Mouse (Mus musculus) layer of hippocampus, adult 9-10 months (tissue): ENCODE measurements at regions not wholly inside any gene's neighbourhood (a gene's known extent, or its start where the extent isn't known, plus 50 kb on each side); places are given as distances from the start of the nearest gene placed in this dataset.

ENCODE experiments used
- DNase-seq: peaks from one replicate; pipeline ENCODE4 v3.0.0; 2022; ENCODE audit warnings: low spot score

DNA sequence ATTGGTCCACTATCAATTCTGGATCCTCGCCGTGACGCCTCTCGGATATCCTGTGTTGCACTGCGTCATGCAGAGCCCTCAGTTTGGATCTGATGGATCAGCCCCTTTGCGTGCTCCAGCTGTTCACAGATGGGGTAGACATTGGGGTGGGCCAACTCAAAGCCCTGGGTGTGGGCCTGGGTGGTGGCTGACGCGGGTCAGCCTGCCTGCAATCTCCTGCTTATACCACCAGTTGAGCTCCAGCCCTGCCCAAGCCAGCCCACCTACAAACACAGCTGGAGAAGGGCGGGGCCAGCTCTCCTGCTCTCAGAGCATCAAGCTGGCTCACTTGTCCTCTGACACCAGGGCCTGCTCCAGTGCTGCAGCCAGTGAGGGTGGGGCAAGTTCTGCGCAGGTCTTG is 73.1 kb downstream of the Rps15a start:
- no peak for DNase-seq

GRCm38 (mm10) chr7:118039862-118040261 is 76.1 kb downstream of the Rps15a start:
- no peak for DNase-seq

GRCm38 (mm10) chr7:118037062-118037461 is 78.9 kb downstream of the Rps15a start:
- no peak for DNase-seq

DNA sequence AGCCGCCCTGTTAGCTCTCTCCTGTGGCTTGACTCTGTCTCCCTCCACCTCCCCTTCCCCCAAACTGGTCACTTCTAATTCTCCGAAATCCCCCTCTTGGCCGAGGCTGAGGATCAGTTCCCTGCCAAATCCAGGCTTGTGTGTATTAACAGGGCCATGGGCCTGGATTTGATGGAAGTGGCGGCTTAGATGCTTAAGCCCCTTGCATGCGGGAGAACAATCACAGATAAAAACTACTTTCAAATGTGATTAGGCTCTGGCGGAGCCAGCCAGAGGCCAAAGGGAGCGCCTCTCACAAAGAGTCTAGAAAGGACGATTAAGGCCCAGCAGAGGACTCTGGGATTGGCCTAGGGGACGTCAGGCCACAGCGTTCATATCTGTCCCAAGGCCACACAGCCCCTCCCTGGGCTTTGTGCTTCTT is 89.9 kb downstream of the Rps15a start:
- no peak for DNase-seq

DNA sequence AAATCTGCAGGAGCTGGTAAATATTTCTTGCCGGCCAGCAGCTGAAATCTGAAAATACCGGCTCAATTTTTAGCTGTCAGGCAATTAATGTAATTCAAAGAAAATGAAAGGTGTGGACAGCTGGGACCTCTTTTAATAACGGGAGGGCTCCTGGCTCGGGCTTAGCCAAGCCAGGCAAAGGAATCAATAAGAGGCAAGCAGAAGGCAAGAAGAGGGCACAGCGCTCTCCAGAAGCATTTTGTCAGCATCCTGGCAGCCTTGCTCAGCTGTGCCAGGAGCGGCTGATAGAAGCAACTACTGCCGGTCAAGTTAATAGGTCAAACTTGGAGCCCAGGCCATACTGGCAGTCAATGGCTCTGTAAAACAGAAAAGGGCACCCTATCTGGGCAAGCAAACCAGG is 111.4 kb downstream of the Rps15a start:
- DNase-seq, result no peak

DNA sequence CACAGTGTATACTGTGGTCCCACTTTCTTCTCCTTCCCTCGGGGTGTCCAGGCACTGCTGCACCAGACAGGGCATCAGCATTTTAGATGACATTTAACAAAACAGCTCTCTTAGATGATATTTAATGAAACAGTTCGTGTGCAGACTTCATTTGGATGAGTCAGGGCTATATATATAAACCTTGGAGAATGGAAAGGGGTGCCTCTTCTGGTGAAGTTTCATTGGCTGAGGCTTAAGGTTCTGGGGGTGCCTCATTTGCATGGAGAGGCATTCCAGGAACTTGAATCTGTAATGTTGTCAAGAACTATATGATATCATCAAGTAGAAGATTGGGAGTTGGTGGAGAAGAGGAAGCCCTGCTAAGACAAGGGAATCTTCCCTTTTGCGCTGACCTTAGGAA is 114.1 kb downstream of the Rps15a start:
- no peak for DNase-seq

GRCm38 (mm10) chr7:118001121-118001520 is 114.9 kb downstream of the Rps15a start:
- no peak for DNase-seq

GRCm38 (mm10) chr7:117982177-117982576 is 133.8 kb downstream of the Rps15a start:
- DNase-seq, result no peak

DNA sequence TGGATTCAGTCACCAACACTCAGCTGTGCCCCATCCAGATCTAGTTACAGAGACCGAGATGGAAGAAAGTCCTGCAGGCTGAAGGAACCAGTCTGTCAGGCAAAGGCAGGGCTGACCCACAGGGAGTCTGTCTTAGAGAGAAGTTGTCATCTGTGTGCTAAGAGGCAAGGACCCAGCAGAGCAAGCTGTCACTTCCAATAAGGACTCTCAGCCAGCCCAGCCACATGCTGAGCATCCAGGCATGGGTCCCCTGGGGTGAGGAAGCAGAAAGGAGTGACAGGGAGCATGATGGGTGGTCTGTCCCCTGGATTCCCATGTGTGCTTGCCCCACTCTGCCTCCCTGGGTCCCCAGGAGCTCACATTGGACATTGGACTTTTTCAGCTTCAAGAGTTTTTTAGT is 144.8 kb downstream of the Rps15a start:
- no peak for DNase-seq

- no peak for DNase-seq
Measured at GRCm38 (mm10) chr7:117943435-117943834, 172.6 kb downstream of the Rps15a start.

DNA sequence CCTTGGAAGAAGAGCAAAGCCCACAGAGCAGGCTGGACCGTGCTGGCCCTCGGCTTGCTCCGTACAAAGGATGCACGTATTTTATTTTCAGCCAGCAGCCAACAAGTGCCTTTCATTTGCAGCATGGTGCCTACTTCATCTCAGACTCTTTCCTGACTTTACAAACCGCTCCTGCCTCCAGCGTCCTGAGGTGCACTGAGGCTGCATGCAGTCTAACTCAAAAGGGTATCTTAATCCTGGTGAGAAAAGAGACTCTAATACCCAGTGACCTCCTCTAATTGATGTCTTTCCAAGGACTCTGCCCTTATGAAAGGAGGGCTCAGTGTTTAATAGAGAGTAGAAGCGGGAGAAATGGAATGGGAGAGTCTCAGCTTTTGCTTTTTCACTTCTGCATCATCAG is 176.4 kb downstream of the Rps15a start:
- DNase-seq, result no peak

- no peak for DNase-seq
Measured at GRCm38 (mm10) chr7:117934908-117935307, 181.1 kb downstream of the Rps15a start.

DNA sequence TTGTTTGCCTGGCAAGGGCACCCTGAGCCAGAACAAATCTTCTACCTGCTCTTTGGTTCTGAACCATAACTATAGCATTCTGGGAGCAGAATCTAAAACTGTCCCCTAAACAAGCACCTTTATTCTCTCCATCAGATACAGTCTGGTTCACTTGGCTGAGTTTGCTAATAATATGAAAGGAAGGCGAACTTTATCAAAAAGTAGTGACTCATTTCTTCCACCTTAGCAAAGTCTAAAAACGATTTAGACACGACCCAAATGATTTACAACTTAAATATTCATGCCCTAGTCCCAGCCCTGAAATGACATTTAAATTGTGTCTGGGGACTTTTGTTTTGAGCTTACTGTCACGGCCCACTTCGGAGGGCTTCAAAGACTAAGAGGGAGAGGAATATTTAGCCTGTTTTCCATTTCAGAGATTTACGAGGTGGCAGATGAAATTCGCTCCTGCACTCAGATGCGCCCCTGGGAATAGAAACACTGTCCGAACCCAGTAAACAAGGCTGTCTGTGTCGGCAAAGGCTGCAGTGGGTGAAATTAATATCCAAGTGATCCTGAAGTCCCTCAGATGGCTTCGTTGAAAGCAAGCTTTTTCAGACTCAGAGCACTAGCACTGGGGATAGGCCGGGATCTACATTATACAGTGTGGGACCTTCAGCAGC is 184.6 kb downstream of the Rps15a start:
- no peak for DNase-seq

DNA sequence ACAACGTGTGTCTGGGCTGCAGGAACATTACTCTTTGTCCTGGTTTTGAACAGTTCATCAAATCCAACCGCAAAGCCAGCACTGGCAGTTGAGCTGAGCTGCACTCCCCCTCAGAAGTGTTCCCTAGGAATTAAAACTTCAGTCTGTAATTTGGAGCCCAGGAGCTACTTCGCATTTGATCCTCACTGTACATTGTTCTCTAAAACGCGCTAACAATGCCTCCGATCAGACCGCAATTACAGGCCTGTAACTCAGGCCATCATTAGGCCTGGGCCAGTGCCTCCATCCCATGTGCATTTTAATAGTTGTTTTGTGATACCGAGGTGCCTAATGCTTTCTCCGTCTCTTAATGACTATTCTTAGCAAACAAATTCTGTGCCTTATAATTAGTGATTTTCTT is 185.6 kb downstream of the Rps15a start:
- DNase-seq, result no peak

DNA sequence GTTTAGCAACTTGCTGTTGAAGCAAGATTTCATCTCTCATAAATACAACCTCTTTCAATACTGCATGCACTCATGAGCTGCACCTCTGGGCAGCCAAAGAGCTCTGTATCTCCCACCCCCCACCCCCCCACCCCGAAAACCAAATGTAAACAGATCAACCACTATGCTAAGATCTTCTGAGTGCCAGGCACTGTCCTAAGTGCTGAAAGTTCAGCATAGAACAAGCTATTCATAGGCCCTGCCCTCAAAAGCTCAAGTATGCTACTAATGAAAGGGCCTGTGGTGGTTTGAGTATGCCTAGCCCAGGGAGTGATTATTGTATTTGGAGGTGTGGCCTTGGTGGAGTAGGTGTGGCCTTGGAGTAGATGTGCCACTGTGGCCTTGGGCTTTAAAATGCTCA is 189.6 kb downstream of the Rps15a start:
- DNase-seq, result no peak

DNA sequence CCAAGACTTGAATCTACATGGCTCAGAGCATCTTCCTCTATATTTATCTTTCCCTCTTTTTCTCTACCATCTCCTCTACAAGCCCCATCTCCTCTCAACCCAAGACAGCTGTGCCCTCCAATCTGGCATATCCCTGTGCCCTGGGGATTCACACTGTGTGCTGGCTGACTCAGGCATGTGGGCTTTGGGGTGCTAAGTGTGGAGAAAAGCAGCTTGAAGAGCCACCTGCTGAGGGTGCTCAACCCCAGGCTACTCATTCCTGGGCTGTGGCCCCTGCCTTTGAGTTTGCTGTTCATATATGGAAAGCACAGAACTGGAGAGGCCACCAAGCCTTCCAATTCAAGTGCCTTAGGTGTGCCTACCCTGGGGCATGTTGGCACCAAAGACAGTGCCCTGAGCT is 193.7 kb downstream of the Rps15a start:
- DNase-seq, result peak; percentile 12

DNA sequence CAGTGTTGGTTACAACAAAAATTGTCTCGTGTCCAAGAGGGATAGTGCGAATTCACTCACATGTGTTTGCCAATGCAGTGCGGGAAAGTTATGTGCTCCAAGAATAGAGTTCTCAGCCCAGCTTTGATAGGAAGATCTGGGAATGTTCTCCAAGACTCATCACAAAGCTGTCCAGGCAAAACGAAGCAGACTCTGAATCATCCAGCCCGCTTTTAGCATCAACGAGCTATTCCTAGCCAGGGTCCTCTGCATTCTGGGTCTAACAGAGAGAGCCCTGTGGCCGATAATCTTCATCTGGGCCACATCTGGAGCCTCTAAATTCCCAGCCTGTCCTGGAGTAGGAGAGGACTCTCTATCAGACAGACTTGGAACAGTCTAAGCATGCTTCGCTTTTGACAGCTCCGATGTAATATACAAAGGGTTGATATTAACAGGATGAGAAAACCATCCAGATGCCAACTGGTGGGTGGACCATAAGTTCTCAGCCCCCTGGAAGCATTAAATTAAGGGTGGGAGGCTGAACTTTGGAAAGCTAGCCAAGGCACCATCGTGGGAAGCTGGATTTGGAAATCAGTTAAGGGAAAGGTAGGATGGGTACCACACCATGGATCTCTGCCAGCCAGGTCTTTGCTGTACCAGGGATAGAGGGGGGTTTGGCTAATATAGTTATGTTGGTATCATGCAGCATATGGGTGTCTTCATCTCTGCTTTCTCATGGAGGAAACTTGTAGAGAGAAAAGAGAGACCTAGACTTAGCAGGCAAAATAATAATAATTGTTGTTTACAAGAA is 197.6 kb downstream of the Rps15a start:
- DNase-seq, result peak; percentile 31

DNA sequence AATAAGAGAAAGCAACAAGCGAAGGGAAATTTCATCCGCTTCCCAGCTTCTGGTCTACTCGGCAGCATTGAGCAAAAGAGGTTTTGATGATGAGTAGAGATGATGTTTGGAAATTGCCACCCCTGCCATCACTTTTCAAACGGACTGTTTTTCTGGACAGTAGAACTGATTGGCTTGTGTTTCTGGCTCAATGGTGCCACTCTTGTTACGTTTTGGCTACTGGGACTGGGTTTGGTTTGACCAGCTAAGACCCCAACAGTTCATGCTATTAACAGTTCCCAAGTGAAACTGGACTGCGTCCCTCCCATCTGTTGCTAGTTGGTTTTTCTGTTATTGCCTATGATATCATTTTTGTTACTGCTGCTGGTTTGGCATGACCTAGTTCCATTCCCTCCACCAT is 199.1 kb downstream of the Rps15a start:
- no peak for DNase-seq

DNA sequence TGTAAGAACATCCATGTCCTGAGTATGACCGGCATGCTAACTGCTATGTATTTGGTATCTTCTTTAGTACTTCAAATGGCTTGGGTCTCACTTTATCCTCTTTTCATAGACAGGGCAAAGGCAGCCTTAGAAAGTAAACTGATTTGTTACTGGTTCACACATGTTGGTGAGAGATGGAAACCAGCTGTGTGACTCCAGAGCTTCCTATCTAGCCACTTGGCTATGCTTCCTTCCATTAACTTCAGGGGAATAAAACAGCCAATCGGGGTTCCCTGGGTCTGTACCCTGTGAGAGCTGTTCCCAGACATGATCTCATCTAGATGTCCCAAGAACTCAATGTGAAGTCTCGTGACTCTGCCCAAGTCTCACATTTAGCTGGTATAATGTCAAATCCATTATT is 203.5 kb downstream of the Rps15a start:
- no peak for DNase-seq

DNA sequence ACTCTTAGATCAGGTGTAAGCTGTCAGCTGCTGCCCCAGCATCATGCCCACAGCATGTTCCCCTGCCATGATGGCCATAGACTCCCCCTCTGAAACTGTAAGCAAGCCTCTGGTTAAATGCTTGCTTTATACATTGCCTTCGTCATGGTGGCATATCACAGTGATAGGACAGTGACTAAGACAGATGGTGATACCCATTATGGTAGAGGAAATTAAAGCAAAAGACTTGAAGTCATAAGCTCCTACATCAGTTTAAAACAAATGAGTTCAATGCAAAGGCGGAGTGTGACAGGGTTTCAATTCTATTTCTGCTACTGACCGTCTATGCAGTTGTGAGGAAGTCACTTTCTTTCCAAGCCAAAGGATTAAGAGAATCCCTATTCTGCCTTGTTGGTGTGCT is 204.9 kb downstream of the Rps15a start:
- DNase-seq, result no peak

DNA sequence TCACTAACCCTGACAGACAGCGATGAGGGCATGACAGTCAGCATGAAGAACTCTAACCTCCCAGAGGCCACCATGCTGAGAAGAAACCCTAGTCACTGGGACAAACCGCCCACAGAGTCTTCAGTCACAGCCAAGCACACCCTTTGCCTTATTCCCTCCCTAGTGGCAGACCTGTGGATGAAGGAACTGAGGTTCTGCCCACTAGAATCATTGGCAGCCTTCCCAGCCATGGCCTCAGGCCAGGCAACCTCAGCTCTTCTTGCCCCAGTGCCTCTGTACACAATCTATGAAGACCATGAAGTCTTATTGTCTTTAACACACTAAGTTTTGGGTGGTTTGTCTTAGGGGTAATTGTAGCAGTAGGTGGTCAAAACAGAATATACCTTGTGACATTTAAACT is 219.5 kb downstream of the Rps15a start:
- DNase-seq, result no peak

DNA sequence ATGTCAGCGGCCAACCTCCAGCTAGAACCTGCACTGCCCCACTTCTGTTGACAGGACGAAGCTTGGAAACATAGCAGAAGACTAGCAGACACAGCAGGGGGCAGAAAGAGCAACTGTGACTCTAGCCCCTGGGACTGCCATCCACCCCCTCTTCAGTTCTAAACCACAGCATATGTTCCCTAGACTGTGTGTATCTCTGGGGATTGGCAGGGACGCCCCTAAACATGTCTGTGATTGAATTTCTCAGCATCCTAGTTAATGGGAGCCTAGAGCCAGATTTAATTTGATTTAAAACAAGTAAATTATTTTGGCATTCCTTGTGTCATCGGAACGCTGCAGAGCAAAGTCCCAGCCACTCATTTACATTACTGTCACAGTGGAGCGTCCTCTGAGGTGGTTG is 228.7 kb downstream of the Rps15a start:
- DNase-seq, result no peak

- DNase-seq, result peak; percentile 70
Measured at GRCm38 (mm10) chr7:117882803-117883202, 233.2 kb downstream of the Rps15a start.

- no peak for DNase-seq
Measured at GRCm38 (mm10) chr7:117878903-117879302, 237.1 kb downstream of the Rps15a start.
